Mouse (Mus musculus) right cerebral cortex, adult 18-20 months (tissue): ENCODE measurements around the gene Fstl5.
A peak's percentile ranks its signal among the peaks of the same experiment; 100 is the strongest.
"Not testable (repeated sequence)": the region's sequence is repeated elsewhere in the genome, so short reads cannot be mapped to it uniquely, and the experiment has no call there.

Experiments used
- DNase-seq: peaks from one replicate; pipeline ENCODE4 v3.0.0; 2022; ENCODE audit warnings: mixed read lengths

Gene Fstl5

DNA sequence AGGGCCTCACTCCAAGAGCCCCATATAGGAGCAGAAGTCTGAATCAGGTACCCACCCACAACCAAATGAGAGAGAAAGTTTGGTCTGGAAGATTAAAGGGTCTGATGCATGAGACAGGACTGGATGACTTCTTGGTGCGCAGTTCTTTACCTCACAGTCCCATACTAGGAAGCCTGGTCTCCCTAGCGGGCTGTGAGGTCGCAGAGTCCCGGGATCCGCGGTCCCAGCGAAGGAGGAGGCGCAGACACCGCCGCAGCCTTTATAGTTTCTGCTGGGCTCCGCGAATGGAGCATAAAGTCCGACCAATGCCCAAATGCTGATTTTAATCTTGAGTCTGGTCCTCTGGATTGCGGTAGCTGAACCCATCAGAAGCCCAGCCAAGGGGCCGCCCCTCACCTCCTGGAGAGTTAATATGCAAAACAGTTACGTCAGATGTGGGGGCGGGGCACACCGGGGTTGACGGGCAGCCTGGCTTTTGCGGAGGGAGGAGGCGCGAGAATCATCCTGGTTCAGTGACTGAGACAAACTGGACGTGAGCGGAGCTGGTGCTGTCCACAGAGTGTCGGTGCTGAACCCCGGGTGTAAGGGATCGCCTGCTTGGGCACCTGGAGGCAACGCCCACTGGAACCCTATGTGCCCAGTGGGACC is at the start of gene Fstl5:
Gene Fstl5, plus strand, starts transcription at position 211 of the 648 bp plus-strand sequence.
- DNase-seq, result peak; percentile 76

DNA sequence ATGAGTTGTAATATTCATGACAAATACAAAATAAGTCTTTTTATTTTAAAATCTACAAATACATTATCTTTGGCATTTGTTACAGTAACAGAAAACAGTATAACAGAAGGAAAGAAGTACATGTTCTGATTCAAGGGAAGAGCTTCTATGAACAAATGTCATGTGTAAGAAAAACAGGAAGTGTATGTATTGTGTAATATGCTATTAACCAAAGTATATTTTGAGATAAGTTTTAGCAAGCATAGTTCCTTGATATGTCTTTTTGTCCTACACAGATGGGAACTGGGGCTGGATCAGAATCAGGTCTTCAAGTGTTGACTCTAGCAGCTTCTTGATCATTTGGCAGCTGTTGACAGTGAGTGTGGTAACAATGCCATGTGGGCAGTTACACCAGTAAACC is 48.5 kb upstream of the Fstl5 start:
- no peak for DNase-seq

DNA sequence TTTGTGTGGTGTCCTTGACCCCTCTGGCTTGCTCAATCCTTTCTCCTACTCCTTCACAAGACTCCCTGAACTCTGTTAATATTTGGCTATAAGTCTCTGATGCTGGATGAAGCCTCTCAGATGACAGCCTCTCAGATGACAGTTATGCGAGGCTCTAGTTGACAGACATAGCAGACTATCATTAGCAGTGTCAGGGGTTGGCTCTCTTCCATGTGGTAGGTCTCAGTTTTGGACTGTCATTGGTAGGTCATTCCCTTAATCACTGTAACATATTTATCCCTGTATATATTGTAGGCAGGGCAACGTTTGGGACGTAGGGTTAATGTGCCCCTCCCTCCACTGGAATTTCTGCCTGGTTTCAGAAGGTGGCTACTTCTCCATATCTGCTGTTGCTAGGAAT is 22.9 kb upstream of the Fstl5 start:
- no peak for DNase-seq

DNA sequence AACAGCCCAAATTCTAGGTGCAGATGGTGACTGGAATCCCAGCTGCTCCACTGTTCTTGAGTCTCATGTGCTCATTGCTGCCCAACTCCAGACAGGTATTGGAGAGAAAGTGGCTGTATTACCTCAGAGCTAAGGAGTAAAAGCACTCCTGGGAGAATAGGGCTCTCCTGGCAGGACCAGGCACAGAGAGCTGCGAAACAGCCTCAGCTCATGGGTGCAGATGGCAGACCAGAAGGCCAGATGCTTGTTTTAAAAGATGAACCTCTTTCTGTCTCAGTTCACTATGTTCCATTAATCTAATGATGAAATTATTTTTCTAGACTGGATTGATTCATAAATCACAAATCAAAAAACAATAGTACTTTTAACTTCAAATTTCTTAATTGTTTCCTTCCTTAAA is 12.1 kb upstream of the Fstl5 start:
- no peak for DNase-seq

DNA sequence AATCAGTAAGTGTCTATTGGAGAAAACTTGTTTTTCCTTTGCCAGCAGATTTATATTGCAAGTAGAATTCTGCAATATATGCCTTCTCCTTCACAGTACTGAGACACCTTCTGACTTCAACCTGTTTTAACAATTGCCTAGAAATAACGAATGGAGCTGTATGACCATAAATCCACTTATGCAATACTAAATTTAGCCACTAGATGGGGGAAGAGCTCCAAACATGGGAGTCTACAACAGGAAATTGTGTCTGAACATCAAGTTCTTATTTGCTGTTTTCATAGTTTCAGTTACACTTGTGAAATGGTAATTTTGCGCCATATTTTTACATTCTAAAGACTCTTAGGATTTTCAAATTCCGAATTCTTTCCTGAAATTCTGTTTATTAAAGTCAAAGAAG is 6.2 kb upstream of the Fstl5 start:
- DNase-seq, result peak; percentile 41

DNA sequence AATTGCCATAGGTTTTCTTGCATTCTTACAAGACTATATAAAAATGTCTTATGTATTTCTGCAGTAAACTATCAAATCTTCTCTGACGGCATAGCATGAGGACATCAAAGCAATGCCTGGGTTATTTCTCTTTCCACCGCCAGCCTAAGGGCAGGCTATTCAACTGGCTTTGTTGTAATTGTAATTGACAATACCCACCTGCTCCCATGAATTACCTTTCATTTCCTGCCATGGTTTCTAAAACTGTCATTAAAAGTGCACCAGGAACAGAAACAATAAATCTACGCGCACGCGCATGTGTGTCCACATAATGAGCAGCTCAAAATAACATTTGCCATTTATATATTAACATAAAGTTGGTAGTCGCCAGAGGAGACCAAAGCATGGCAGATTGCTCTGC is 1.2 kb upstream of the Fstl5 start:
- no peak for DNase-seq

DNA sequence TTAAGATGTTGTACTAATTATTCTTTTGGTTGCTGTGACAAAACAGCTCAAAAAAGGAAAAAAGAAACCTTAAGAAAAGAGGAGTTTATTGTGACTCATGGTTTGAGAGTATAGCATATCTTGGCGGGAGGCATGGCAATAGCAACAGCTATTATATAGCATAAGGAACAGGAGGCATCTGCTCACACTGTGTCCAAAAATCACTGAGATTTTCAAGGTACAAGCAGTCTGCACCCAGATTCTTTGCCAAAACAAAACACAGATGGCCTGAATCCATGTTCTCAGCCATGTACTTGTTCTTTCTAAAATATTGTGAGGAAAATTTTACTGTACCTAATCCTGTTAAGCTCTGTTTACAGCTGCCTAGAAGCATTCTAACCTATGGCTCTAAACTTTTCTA is 66.4 kb downstream of the Fstl5 start:
- DNase-seq, result no peak

DNA sequence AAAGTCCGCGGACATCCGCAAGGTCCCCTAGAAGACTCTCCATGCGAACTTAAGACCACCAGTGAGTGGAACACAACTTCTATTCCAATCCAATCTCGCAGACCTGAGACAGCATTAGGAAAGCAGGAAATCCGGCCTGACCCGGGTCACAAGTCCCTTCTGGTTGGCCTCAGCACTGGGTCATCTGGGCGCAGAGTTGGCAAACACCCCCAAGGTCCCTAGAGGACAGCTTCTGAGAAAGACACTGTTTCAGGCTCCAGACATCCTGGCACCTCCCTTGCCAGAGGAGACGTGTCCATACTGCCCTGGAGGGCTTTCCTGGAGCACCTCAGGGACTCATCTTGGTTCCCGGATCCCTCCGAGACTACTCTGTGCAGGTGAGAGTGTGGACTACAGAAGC is 73.8 kb downstream of the Fstl5 start:
- DNase-seq, result no peak

DNA sequence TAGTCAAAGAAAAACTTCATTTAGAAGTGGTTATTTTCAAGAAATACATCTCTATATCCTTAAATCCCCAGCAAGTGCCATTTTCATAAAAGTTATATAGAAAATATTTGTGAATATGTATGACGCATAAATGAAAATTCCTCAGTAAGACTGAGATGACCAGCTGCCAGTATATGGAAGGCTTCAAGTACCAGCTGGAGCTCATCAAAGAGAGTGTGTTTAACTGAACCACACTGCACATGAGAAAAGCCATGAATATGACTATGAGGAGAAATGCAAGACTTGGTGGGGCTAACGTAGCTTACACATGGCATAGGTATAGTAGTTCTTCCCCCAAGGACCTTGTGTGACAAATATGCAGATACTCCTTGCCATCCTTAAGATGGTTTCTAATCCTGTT is 164.8 kb downstream of the Fstl5 start:
- DNase-seq, result no peak

DNA sequence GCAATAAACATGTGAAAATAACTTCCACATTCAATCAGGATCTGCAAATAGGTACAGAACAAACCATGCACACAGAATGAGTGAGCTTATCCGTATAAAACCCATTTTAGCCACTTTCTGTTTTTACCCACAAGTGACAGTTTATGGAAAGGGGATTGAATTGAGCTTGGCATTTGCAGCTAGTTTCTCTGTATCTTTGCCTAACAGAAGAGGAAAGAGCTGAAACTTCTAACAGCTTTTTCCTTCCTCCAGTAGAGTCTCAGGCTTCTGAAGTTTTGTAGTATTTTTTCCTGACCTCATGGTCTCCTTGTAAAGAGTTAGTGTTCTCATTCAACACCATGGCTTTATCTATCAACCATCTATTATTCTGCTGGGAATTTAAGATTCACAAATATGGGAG is 177.3 kb downstream of the Fstl5 start:
- DNase-seq, result no peak

DNA sequence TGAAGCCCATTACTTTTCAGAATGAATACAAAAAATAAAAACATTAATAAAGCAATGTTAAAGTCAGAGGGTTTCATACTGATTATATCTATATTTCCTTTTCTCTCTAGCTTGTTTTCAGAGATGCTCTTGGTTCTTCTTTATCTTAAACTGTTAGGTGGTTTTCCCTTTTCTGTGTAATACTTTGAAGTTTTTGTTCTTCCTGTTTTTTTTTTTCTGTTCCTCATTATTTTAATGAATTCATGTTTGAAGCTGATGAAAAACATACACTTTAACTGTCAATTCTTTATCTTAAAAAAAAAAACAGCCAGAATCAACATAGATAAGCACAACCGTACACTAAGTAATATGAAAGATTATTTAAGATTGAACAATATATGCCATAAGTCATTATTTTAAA is 218.9 kb downstream of the Fstl5 start:
- DNase-seq, result no peak

DNA sequence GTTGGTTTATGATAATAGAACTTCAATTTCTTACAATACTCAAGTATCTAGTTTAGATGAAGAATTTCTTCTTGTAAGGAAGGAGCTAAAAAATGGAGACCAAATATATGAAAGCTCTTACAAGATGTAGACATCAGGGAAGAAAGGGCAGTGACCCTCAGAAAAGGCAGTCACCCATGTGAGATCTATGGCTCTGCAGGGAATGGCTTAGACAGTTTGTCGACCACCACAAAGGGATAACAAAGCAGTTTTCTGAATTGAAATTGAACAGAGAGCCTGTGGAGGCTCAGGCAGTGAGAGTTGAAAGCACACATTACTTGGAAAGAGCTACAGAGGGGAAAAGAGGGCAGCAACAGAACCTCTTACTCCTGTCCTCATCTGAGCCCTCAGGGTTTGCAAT is 220.3 kb downstream of the Fstl5 start:
- no peak for DNase-seq

DNA sequence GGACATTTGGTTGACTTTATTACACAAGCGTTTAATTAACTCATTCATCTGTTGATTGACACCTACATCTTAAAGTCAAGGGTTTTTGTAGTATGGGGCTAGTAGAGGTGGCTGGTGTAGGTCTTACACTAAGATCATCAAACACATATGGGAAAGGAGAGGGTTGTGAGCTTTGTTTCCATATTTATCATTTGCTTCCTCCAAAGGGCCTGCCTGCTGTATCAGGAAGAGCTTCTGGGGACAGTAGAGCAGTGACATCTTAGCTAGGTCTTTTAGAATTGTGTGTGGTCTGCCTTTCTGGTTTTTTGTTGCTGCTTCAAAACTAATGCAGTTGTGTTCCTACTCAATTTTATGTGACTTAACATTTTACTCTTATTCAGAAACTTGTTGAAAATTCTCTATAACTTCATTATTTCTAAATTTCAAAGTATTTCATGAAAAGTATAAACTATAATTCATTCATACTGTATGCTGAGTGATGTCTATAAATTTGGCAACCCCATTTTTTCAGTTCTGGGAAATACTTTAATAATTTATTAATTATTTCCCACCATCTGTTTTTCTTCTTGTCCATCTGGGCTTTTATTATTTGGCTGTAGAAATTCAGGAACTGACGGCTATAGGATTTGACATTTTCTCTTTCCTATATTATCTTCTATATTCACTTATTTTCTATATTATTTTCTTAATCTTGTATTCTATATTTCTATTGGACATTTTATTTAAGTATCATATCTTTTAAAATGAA is 227.1 kb downstream of the Fstl5 start:
- no peak for DNase-seq

DNA sequence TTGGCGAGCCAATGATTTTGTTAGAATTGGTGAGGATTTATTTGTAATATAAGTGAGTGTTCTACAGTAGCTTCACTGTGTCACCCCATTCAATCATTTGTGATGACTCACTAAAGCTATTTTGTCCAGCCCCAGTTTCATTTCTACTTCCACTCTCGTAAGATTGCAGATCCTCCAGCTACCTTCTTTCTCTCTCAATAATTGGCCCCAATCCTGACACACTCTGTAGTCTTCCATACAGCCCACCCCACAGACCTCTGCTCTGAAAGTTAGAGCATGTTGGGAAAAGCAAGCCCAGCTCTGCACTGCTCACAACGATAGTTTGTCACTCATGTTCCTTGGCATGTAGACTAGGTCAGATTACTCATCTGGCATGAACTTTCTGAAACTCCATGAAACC is 242.9 kb downstream of the Fstl5 start:
- no peak for DNase-seq

DNA sequence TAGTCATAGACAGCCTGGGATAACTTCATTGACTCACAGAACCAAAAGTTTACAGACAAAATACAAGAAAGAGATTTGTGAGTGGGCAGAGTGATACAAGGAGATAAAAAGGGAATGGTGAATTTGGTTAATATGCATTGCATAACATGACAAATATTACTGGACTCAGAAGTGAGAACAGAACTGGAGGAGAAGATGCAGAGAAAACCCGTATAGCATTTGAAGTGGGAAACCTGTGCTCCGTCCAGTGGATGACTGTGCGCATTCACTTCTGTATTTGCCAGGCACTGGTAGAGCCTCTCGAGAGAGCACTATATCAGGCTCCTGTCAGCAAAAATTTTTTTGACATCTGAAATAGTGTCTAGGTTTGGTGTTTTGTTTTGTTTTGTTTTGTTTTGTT is 245.5 kb downstream of the Fstl5 start:
- DNase-seq, result no peak

DNA sequence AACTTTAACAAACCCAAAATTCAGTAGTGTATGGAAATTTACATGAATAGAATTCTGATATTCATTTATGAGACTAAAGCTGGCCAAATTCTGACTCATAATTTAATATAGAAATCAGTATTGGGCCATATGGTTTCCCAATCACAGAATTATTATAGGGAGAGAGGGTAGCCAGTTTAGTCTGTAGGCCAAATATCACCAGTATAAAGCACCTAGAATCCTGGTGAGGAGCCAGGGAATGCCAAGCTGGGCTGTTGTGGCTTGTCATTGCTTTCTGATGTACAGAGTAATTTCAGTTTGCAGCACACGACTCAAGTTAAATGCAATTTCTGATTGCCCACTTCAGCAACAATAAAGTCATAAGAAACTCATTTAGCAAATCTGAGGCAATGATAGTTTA is 248.4 kb downstream of the Fstl5 start:
- no peak for DNase-seq

DNA sequence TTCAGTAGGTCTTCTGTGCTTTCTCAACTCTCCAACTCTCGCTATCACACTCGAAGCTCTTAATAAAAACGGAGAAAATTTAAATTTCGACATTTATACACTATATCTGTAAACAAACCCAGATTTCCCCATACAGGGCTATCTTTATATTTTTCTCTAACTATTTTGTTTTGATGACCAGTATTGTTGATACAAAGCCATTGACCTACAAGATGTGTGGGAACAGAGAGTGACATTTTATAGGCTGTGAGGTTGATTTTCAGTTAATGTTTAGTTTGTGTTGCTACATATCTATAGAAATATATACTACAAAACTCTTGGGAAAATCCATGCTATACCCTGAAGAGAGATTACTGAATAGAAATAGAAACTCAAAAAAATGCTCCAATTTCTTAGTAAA is 262.9 kb downstream of the Fstl5 start:
- no peak for DNase-seq

DNA sequence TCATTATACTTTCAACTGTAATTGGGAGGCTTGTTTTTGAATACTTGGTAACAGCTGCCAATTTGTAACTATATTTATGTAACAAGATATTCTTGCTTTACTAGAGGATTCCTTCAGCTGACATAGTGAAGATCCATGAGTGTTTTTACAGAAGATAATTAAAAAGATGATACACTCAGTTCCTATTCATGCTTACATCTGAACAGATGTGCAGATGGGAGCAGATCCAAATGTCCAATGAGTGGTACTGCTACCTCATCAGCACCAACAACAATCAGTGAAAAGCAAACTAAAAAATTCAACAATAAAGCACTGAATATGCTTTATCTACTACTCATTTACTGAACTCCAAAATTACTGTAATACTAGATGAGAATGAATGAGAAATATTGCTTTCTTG is 292.9 kb downstream of the Fstl5 start:
- no peak for DNase-seq

DNA sequence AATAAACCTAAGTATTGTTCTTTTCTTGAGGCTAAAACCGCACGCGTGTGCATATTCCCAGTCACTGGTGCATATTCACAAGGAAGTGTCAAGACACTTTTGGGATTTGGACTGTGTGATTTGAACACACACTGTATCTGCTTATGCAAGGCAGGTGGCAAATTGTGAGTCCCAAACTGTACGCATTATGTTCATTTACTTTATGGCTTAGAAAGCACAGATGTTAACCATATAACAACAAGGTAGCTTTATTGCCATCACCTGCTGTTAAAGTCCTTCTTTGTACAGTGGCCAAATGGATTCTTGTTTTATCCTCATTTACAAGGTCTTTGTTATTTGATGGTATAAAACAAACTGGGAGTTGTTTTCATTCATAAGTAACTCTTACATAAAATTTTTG is 295.8 kb downstream of the Fstl5 start:
- DNase-seq, result no peak

DNA sequence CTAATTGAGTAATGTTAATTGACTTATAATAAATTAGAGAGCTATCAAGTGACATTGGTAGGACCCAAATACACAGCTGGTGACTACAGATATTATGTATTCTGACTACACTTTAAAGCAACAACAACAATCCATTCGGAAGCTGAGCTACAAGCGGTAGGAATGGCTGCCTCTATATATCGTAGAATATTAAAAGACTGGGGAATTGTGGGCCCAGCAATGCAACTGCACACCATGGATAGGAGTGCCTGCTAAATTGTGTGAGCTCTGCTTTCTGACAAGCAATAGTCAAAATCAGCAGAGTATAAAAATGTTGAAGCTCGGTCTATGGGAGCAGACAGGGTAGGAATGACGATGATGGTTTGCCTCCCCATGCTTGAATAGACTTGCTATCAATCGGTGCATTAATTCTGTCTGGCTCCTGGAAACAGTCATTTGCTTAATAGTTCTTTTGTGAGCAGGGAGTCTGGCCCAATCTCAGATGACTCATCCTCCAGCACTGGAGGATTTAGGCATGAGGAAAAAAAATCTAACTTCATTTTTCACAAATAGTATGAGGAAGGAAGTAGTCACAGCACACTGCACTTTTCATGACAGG is 354.8 kb downstream of the Fstl5 start:
- DNase-seq, result peak; percentile 26

DNA sequence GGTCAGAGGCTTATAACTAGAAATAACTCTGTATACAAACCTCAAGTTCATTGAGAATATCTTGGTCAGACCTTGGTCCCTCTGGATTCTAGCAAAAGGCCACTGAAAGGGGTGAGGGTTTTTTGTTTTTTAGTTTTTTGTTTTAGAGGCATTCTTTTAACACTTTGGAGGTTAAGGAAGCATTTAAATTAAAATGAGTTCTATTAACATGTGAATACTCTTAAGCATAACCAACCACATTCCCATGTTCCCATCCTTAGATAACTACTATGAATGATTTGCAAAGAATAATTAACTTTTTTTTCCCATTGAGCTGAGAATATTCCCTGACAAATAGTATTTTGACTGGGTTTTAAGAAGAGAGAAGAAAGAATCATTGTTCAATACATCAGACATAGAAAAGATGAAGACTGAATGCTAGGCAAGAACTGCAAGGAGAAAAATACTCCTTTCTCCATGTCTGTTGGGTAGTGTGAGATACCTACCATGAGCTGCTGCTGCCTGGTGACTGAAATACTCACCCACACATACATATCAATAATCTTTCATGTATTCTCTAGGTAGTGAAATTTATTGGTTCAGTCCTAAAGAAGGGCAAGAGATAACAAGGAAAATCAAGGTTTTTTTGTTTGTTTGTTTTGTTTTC is 393.3 kb downstream of the Fstl5 start:
- DNase-seq, result no peak

DNA sequence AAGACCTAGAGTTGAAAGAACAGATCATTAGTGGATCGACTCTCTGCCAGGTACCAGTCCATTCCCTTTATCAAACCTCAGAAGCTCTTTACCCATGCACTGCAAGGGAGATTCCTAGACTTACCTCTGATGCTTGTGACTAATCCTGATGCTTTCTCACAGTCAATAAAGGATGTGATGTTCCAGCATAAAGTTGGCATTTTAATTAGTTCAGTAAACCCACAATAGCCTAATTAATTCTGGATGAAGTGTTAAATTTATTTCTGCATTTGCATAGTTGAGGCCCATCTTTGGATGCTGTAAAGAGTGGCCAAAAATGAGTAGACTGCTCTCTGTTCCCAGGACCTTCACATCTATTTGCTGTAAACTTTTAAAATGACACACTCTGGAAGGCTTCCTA is 394.1 kb downstream of the Fstl5 start:
- no peak for DNase-seq

DNA sequence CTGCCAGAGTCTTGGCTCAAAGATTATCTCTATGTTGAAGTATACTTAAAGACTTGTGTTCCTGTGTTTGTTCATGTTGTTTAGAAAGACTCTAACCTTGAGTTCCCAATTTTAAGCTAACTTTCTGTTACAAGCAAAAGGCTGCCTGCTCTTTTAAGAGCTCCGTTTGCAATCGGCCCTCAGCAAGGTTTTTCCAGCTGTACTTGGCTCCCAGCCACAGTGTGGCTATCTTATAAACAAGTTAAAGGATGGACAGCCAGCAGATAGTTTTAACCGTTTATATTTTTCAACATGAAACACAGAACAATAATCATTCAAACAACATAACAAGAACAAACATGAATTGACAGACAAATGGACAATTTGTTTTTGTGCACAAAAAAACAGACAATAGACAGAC is 433.8 kb downstream of the Fstl5 start:
- not testable (repeated sequence) for DNase-seq

DNA sequence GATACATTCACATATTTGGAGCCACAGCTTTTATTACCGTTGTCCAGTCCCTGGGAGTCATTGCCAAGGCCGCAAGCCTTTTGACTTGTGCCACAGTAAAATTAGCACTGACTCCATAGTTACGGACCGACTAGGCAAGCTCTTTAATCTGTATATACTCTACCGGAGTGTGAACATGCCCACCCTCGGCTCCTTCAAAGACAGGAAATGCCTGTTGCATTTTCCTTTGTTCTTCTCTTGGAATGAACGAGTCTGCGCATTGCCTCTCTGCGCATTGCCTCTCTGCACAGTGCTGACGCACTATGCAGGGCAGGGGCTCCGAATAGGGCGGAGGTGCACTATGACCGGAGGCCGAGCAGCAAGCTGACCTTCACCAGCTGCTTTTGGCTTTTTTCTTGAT is 434.7 kb downstream of the Fstl5 start:
- DNase-seq, result no peak
